Mouse (Mus musculus) thymus, postnatal 0 days (tissue): Measurements from ENCODE around the gene Fndc7. TPM values are rescaled to one million over a fixed set of nuclear protein-coding genes. Genes with fewer than 3 reads are reported as not detected.
"Not testable (repeated sequence)": the region's sequence is repeated elsewhere in the genome, so short reads cannot be mapped to it uniquely, and the experiment has no call there.

ENCODE experiments used
- DNase-seq: peaks from one replicate; pipeline ENCODE4 v3.0.0-alpha.2; 2015; ENCODE audit warnings: low spot score
- polyA plus RNA-seq: library from polyadenylated mRNA; unstranded; fragments of >200 nt; fragmentation: Nextera tagmentation; extraction: Ambion mirVana; gene quantifications from 2 replicates; pipeline ENCODE4 v1.2.1, GENCODE M21; 2015

The Fndc7 gene
- polyA plus RNA-seq, 1 experiment from 2014 or later = 1.3 TPM

GRCm38 (mm10) chr3:108856386-108857123 lies 33.3 kb downstream of the Fndc7 start:
- peak; percentile 49 for DNase-seq

GRCm38 (mm10) chr3:108855864-108856263 lies 33.9 kb downstream of the Fndc7 start:
- no peak for DNase-seq

GRCm38 (mm10) chr3:108855371-108855770 lies 34.4 kb downstream of the Fndc7 start:
- DNase-seq = no peak

GRCm38 (mm10) chr3:108853266-108853665 lies 36.5 kb downstream of the Fndc7 start:
- no peak for DNase-seq

GRCm38 (mm10) chr3:108851996-108852697 lies 37.7 kb downstream of the Fndc7 start:
- no peak for DNase-seq

GRCm38 (mm10) chr3:108851554-108851953 lies 38.3 kb downstream of the Fndc7 start:
- no peak for DNase-seq

- DNase-seq = peak; percentile 9
Observed at GRCm38 (mm10) chr3:108851075-108851474, 38.7 kb downstream of the Fndc7 start.

GRCm38 (mm10) chr3:108850506-108850905 lies 39.3 kb downstream of the Fndc7 start:
- DNase-seq = peak; percentile 17

GRCm38 (mm10) chr3:108846616-108847015 lies 43.2 kb downstream of the Fndc7 start:
- DNase-seq = no peak

GRCm38 (mm10) chr3:108844521-108844920 lies 45.3 kb downstream of the Fndc7 start:
- DNase-seq = no peak

- no peak for DNase-seq
Observed at GRCm38 (mm10) chr3:108844026-108844425, 45.8 kb downstream of the Fndc7 start.

- DNase-seq = no peak
Observed at GRCm38 (mm10) chr3:108840716-108841054, 49.1 kb downstream of the Fndc7 start.

GRCm38 (mm10) chr3:108840000-108840715 lies 49.6 kb downstream of the Fndc7 start, which contains the start of gene Stxbp3:
Gene Stxbp3, minus strand, starts transcription at chr3:108840526.
- peak; percentile 99 for DNase-seq

- DNase-seq = no peak
Observed at GRCm38 (mm10) chr3:108839647-108839999, 50.2 kb downstream of the Fndc7 start.

- DNase-seq = no peak
Observed at GRCm38 (mm10) chr3:108838980-108839379, 50.8 kb downstream of the Fndc7 start.

- DNase-seq = no peak
Observed at GRCm38 (mm10) chr3:108836931-108837330, 52.9 kb downstream of the Fndc7 start.

GRCm38 (mm10) chr3:108833717-108834116 lies 56.1 kb downstream of the Fndc7 start:
- not testable (repeated sequence) for DNase-seq

GRCm38 (mm10) chr3:108831750-108832149 lies 58.1 kb downstream of the Fndc7 start:
- DNase-seq = no peak

GRCm38 (mm10) chr3:108830493-108830892 lies 59.3 kb downstream of the Fndc7 start:
- no peak for DNase-seq

GRCm38 (mm10) chr3:108815631-108816030 lies 74.2 kb downstream of the Fndc7 start:
- no peak for DNase-seq

GRCm38 (mm10) chr3:108810747-108811263 lies 79.0 kb downstream of the Fndc7 start:
- DNase-seq = no peak

GRCm38 (mm10) chr3:108805622-108806021 lies 84.2 kb downstream of the Fndc7 start:
- no peak for DNase-seq
